Mouse (Mus musculus) lung, adult 2 months (tissue): ENCODE data around the gene Serpina3c.

Source experiments
- CTCF ChIP-seq: fragments of 200-500 bp; IDR thresholded peaks from 2 replicates; pipeline ENCODE4 v1.5.1; 2011; ENCODE audit warnings: mild to moderate bottlenecking, low read length, control low read depth; ENCODE audit not compliant: insufficient read depth
- POLR2A ChIP-seq: fragments of 200-500 bp; IDR thresholded peaks from 2 replicates; pipeline ENCODE4 v1.6.1; 2011; ENCODE audit warnings: low read depth, mild to moderate bottlenecking, control low read depth, low read length, borderline replicate concordance; ENCODE audit errors: extremely low read depth

- TF ChIP-seq CTCF (no peak), POLR2A (no peak)
Measured at GRCm38 (mm10) chr12:104100768-104101167, 52.9 kb downstream of the Serpina3c start, which contains the start of gene Serpina5.
